Mouse (Mus musculus) embryonic facial prominence, embryonic 11.5 days (tissue): ENCODE measurements around the gene B3galt5. TPM values are rescaled to one million over a fixed set of nuclear protein-coding genes. Genes with fewer than 3 reads are reported as not detected.
A peak's percentile ranks its signal among the peaks of the same experiment; 100 is the strongest.

Experiments
- ATAC-seq: fragments of 200-750 bp; cut with Nextera tagmentation; replicated peaks from 2 replicates; pipeline ENCODE4 v1.8.0; 2017; ENCODE audit warnings: low read depth; ENCODE audit not compliant: insufficient number of reproducible peaks, low FRiP score, low TSS enrichment
- DNase-seq: peaks from one replicate; pipeline ENCODE4 v3.0.0-alpha.2; 2015; ENCODE audit warnings: low spot score
- H3K27ac ChIP-seq: fragments of 300-500 bp; sonication (generic); replicated peaks from 2 replicates; pipeline ENCODE4 v1.5.1; 2014; ENCODE audit warnings: mild to moderate bottlenecking, low read depth, low read length, control low read depth
- H3K27me3 ChIP-seq: fragments of 300-500 bp; sonication (generic); 2 replicates; pipeline ENCODE4 v1.6.1; 2014; ENCODE audit warnings: mild to moderate bottlenecking, low read length, moderate library complexity, mixed read lengths; ENCODE audit not compliant: control insufficient read depth, insufficient read depth
- H3K36me3 ChIP-seq: fragments of 300-500 bp; sonication (generic); replicated peaks from 2 replicates; pipeline ENCODE4 v1.6.1; 2014; ENCODE audit warnings: low read depth, mild to moderate bottlenecking, low read length, moderate library complexity, mixed read lengths; ENCODE audit not compliant: control insufficient read depth, insufficient read depth
- H3K4me1 ChIP-seq: fragments of 300-500 bp; sonication (generic); 2 replicates; pipeline ENCODE4 v1.6.1; 2014; ENCODE audit warnings: low read length, mixed read lengths; ENCODE audit not compliant: control insufficient read depth, insufficient read depth
- H3K4me2 ChIP-seq: fragments of 300-500 bp; sonication (generic); 2 replicates; pipeline ENCODE4 v1.6.1; 2014; ENCODE audit warnings: low read depth, mild to moderate bottlenecking, control low read depth, low read length, moderate library complexity
- H3K4me3 ChIP-seq: fragments of 300-500 bp; sonication (generic); 2 replicates; pipeline ENCODE4 v1.5.1; 2014; ENCODE audit warnings: low read depth, low read length, control low read depth
- H3K9ac ChIP-seq: fragments of 300-500 bp; sonication (generic); replicated peaks from 2 replicates; pipeline ENCODE4 v1.6.1; 2014; ENCODE audit warnings: mild to moderate bottlenecking, control low read depth, low read length
- H3K9me3 ChIP-seq: fragments of 300-500 bp; sonication (generic); replicated peaks from 2 replicates; pipeline ENCODE4 v1.6.1; 2016; ENCODE audit warnings: mild to moderate bottlenecking, low read length, inconsistent platforms, mixed read lengths; ENCODE audit not compliant: control insufficient read depth
- WGBS: fragments of 180-500 bp; shearing (Covaris S2); extraction: QIAGEN DNeasy Blood & Tissue Kit; methylation state at CpG from one replicate; pipeline ENCODE4 v1.1.7; 2014; 5-methylcytosine and 5-hydroxymethylcytosine counted together
- polyA plus RNA-seq: library from polyadenylated mRNA; unstranded; fragments of >200 nt; fragmentation: Nextera tagmentation; extraction: Ambion mirVana; gene quantifications from 2 replicates; pipeline ENCODE4 v1.2.1, GENCODE M21; 2014

Gene B3galt5
- polyA plus RNA-seq, 1 experiment from 2014 or later = 1.2 TPM

GRCm38 (mm10) chr16:96351520-96351919 lies 115.9 kb downstream of the B3galt5 start:
- no peak for ATAC-seq
- H3K27me3 ChIP-seq = no peaks in the 10 kb centered on the region
- 98% methylated on average over 2 of the region's 2 CpGs for WGBS

GRCm38 (mm10) chr16:96353296-96353896 lies 117.8 kb downstream of the B3galt5 start:
- H3K4me3 ChIP-seq = no peak overlapping the region
- no peaks in the 10 kb centered on the region for H3K9me3 ChIP-seq
- no peaks in the 10 kb centered on the region for H3K4me1 ChIP-seq
- no peak overlapping the region for H3K9ac ChIP-seq
- H3K27ac ChIP-seq = no peak overlapping the region
- ATAC-seq = no peak
- H3K4me2 ChIP-seq = no peak overlapping the region
- DNase-seq = no peak
- no peaks in the 10 kb centered on the region for H3K27me3 ChIP-seq
- H3K36me3 ChIP-seq = no peaks in the 10 kb centered on the region
- 77% methylated on average over 6 of the region's 6 CpGs for WGBS

More at GRCm38 (mm10) chr16:96351520-96351919, 115.9 kb downstream of the B3galt5 start:
- DNase-seq = no peak
- Histone ChIP-seq H3K9ac (no peak overlapping the region), H3K36me3 (no peaks in the 10 kb centered on the region), H3K9me3 (no peaks in the 10 kb centered on the region), H3K4me3 (no peak overlapping the region), H3K4me1 (no peaks in the 10 kb centered on the region), H3K27ac (no peak overlapping the region), H3K4me2 (no peak overlapping the region)

- no peak overlapping the region for H3K27ac ChIP-seq
- no peaks in the 10 kb centered on the region for H3K4me1 ChIP-seq
- no peaks in the 10 kb centered on the region for H3K9me3 ChIP-seq
- no peaks in the 10 kb centered on the region for H3K27me3 ChIP-seq
- WGBS = 36% methylated on average over 6 of the region's 6 CpGs
- no peak overlapping the region for H3K9ac ChIP-seq
- no peak overlapping the region for H3K4me2 ChIP-seq
- ATAC-seq (peak; percentile 80; the same call in 1 of the 2 replicates), DNase-seq (peak; percentile 23)
- H3K4me3 ChIP-seq = no peak overlapping the region
- H3K36me3 ChIP-seq = no peaks in the 10 kb centered on the region
These were observed 118.4 kb downstream of the B3galt5 start for GRCm38 (mm10) chr16:96353996-96354395.

- no peaks in the 10 kb centered on the region for H3K4me1 ChIP-seq
- no peaks in the 10 kb centered on the region for H3K9me3 ChIP-seq
- H3K4me2 ChIP-seq = no peak overlapping the region
- H3K4me3 ChIP-seq = peak overlapping the region; percentile 19; the same call in 1 of the 2 replicates
- H3K36me3 ChIP-seq = no peaks in the 10 kb centered on the region
- no peaks in the 10 kb centered on the region for H3K27me3 ChIP-seq
- no peak overlapping the region for H3K9ac ChIP-seq
- no peak overlapping the region for H3K27ac ChIP-seq
- ATAC-seq (no peak), DNase-seq (peak; percentile 82)
- WGBS = 8% methylated on average over 10 of the region's 10 CpGs
These were observed 122.3 kb downstream of the B3galt5 start for GRCm38 (mm10) chr16:96357903-96358302.

- DNase-seq = no peak
- Histone ChIP-seq H3K4me3 (no peak overlapping the region), H3K9ac (no peak overlapping the region), H3K36me3 (no peaks in the 10 kb centered on the region), H3K27ac (no peak overlapping the region), H3K27me3 (no peaks in the 10 kb centered on the region), H3K9me3 (no peaks in the 10 kb centered on the region), H3K4me2 (no peak overlapping the region), H3K4me1 (no peaks in the 10 kb centered on the region)
- 78% methylated on average over 22 of the region's 22 CpGs for WGBS
- ATAC-seq = no peak
These were observed 125.9 kb downstream of the B3galt5 start for GRCm38 (mm10) chr16:96361305-96362124.

GRCm38 (mm10) chr16:96362873-96363272 lies 127.3 kb downstream of the B3galt5 start:
- Histone ChIP-seq H3K4me1 (no peaks in the 10 kb centered on the region), H3K4me2 (no peak overlapping the region), H3K27ac (no peak overlapping the region), H3K9me3 (no peaks in the 10 kb centered on the region), H3K4me3 (no peak overlapping the region), H3K36me3 (no peaks in the 10 kb centered on the region), H3K27me3 (no peaks in the 10 kb centered on the region), H3K9ac (no peak overlapping the region)
- no peak for DNase-seq
- ATAC-seq = no peak
- 18% methylated on average over 4 of the region's 4 CpGs for WGBS

GRCm38 (mm10) chr16:96363277-96363676 lies 127.7 kb downstream of the B3galt5 start:
- WGBS = 58% methylated on average over 5 of the region's 5 CpGs

GRCm38 (mm10) chr16:96364870-96365269 lies 129.3 kb downstream of the B3galt5 start:
- no peak for DNase-seq
- H3K27me3 ChIP-seq = no peaks in the 10 kb centered on the region
- no peaks in the 10 kb centered on the region for H3K36me3 ChIP-seq
- no peak overlapping the region for H3K27ac ChIP-seq
- ATAC-seq = no peak
- no peaks in the 10 kb centered on the region for H3K9me3 ChIP-seq
- H3K4me3 ChIP-seq = no peak overlapping the region
- H3K4me1 ChIP-seq = no peaks in the 10 kb centered on the region
- no peak overlapping the region for H3K9ac ChIP-seq
- no peak overlapping the region for H3K4me2 ChIP-seq
- WGBS = 81% methylated on average over 11 of the region's 11 CpGs

More at GRCm38 (mm10) chr16:96363277-96363676, 127.7 kb downstream of the B3galt5 start:
- Histone ChIP-seq H3K4me2 (no peak overlapping the region), H3K27me3 (no peaks in the 10 kb centered on the region), H3K9me3 (no peaks in the 10 kb centered on the region), H3K9ac (no peak overlapping the region), H3K4me3 (no peak overlapping the region), H3K36me3 (no peaks in the 10 kb centered on the region), H3K4me1 (no peaks in the 10 kb centered on the region), H3K27ac (no peak overlapping the region)
- no peak for ATAC-seq
- DNase-seq = no peak
